Mouse (Mus musculus) CH12.LX (cell line): ENCODE results near the gene Amn1. TPM values are rescaled to one million over a fixed set of nuclear protein-coding genes. Genes with fewer than 3 reads are reported as not detected.
A peak's percentile ranks its signal among the peaks of the same experiment; 100 is the strongest.

ENCODE experiments used
- DNase-seq: peaks from one replicate; pipeline ENCODE4 v3.0.0-alpha.2; 2013; ENCODE audit errors: extremely low read depth
- H3K27ac ChIP-seq: 2 replicates; pipeline ENCODE4 v1.5.1; 2012; ENCODE audit warnings: low read depth, mild to moderate bottlenecking, control low read depth, moderate library complexity; ENCODE audit not compliant: insufficient read depth
- H3K27me3 ChIP-seq: replicated peaks from 2 replicates; pipeline ENCODE3; 2012; ENCODE audit warnings: inconsistent platforms
- H3K36me3 ChIP-seq, 2 experiments: replicated peaks in 1 of 2; 2 replicates each; pipeline versions ENCODE3 to v1.6.1; 2012; ENCODE audit warnings: inconsistent platforms in 1 of 2, low read length in 1 of 2, mild to moderate bottlenecking in 1 of 2, mixed read lengths in 1 of 2, moderate library complexity in 1 of 2; ENCODE audit not compliant: control insufficient read depth in 1 of 2, insufficient read depth in 1 of 2
- H3K4me1 ChIP-seq, 2 experiments: 2 replicates each; pipeline ENCODE4 v1.6.1; 2012; ENCODE audit warnings: inconsistent platforms in 1 of 2, moderate library complexity in 1 of 2; ENCODE audit not compliant: insufficient read depth in 2 of 2, control insufficient read depth in 1 of 2
- H3K4me2 ChIP-seq: 2 replicates; pipeline ENCODE4 v1.6.1; 2012; ENCODE audit warnings: low read depth, mild to moderate bottlenecking, control low read depth; ENCODE audit not compliant: poor library complexity, insufficient read depth, severe bottlenecking
- H3K4me3 ChIP-seq, 3 experiments: fragments of 150-350 bp in 1 of 3; sonication (generic) in 1 of 3; replicated peaks in 1 of 3; 2 replicates each; pipeline versions ENCODE3 to v1.5.1; 2011 to 2012; ENCODE audit warnings: low read depth in 2 of 3, low read length in 2 of 3, mild to moderate bottlenecking in 2 of 3, moderate library complexity in 2 of 3, control low read depth in 1 of 3, improper control_type of control experiment in 1 of 3, inconsistent platforms in 1 of 3, mixed read lengths in 1 of 3; ENCODE audit not compliant: poor library complexity in 1 of 3
- H3K79me2 ChIP-seq: replicated peaks from 2 replicates; pipeline ENCODE4 v1.6.1; 2012; ENCODE audit warnings: mild to moderate bottlenecking, moderate library complexity; ENCODE audit not compliant: control insufficient read depth, poor library complexity, insufficient read depth, severe bottlenecking; ENCODE audit errors: extremely low read depth
- H3K9ac ChIP-seq: 2 replicates; pipeline ENCODE4 v1.6.1; 2012; ENCODE audit warnings: low read depth, mild to moderate bottlenecking, control low read depth, moderate library complexity; ENCODE audit not compliant: insufficient read depth
- H3K9me3 ChIP-seq: replicated peaks from 2 replicates; pipeline ENCODE3; 2012; ENCODE audit warnings: low read length, inconsistent platforms, mixed read lengths
- BHLHE40 ChIP-seq: IDR thresholded peaks from 2 replicates; pipeline ENCODE4 v1.6.1; 2011; ENCODE audit warnings: mild to moderate bottlenecking, low read depth, low read length, improper control_type of control experiment
- CTCF ChIP-seq, 2 experiments: IDR thresholded peaks in 1 of 2; conservative IDR thresholded peaks in 1 of 2; 2 replicates each; pipeline ENCODE4 v1.5.1; 2011 to 2012; ENCODE audit warnings: low read depth in 2 of 2, low read length in 2 of 2, improper control_type of control experiment in 1 of 2, inconsistent platforms in 1 of 2, mild to moderate bottlenecking in 1 of 2, moderate library complexity in 1 of 2
- E2F4 ChIP-seq: IDR thresholded peaks from 2 replicates; pipeline ENCODE4 v1.6.1; 2011; ENCODE audit warnings: low read depth, low read length, improper control_type of control experiment; ENCODE audit not compliant: insufficient replicate concordance
- IRF4 ChIP-seq: IDR thresholded peaks from 2 replicates; pipeline ENCODE4 v1.6.1; 2014; ENCODE audit warnings: low read depth, mild to moderate bottlenecking, inconsistent platforms, low read length, improper control_type of control experiment
- JUND ChIP-seq: conservative IDR thresholded peaks from 2 replicates; pipeline ENCODE4 v1.6.1; 2011; ENCODE audit warnings: low read depth, low read length, improper control_type of control experiment
- MXI1 ChIP-seq: IDR thresholded peaks from 2 replicates; pipeline ENCODE4 v1.6.1; 2011; ENCODE audit warnings: mild to moderate bottlenecking, low read depth, low read length, improper control_type of control experiment
- MYC ChIP-seq: IDR thresholded peaks from 2 replicates; pipeline ENCODE4 v1.6.1; 2011; ENCODE audit warnings: low read depth, mild to moderate bottlenecking, improper control_type of control experiment, low read length
- NELFE ChIP-seq: IDR thresholded peaks from 2 replicates; pipeline ENCODE4 v1.6.1; 2011; ENCODE audit warnings: low read depth, low read length, improper control_type of control experiment
- RAD21 ChIP-seq: IDR thresholded peaks from 2 replicates; pipeline ENCODE4 v1.6.1; 2011; ENCODE audit warnings: low read depth, mild to moderate bottlenecking, low read length, improper control_type of control experiment, moderate library complexity
- SIN3A ChIP-seq: IDR thresholded peaks from 2 replicates; pipeline ENCODE4 v1.6.1; 2012; ENCODE audit warnings: low read length, improper control_type of control experiment, inconsistent platforms
- SMC3 ChIP-seq: IDR thresholded peaks from 2 replicates; pipeline ENCODE4 v1.6.1; 2011; ENCODE audit warnings: low read depth, low read length, improper control_type of control experiment
- TCF12 ChIP-seq: IDR thresholded peaks from 2 replicates; pipeline ENCODE4 v1.6.1; 2014; ENCODE audit warnings: low read depth, mild to moderate bottlenecking, inconsistent platforms, low read length, improper control_type of control experiment
- UBTF ChIP-seq: IDR thresholded peaks from 2 replicates; pipeline ENCODE4 v1.6.1; 2012; ENCODE audit warnings: low read depth, mild to moderate bottlenecking, inconsistent platforms, low read length, improper control_type of control experiment, moderate library complexity
- USF1 ChIP-seq: IDR thresholded peaks from 2 replicates; pipeline ENCODE4 v1.6.1; 2014; ENCODE audit warnings: low read depth, mild to moderate bottlenecking, inconsistent platforms, low read length, improper control_type of control experiment
- ZC3H11A ChIP-seq: IDR thresholded peaks from 2 replicates; pipeline ENCODE4 v1.6.1; 2012; ENCODE audit warnings: low read depth, mild to moderate bottlenecking, inconsistent platforms, low read length, improper control_type of control experiment
- ZKSCAN1 ChIP-seq: IDR thresholded peaks from 2 replicates; pipeline ENCODE4 v1.6.1; 2012; ENCODE audit warnings: low read depth, inconsistent platforms, low read length, improper control_type of control experiment, borderline replicate concordance
- ZNF384 ChIP-seq: IDR thresholded peaks from 2 replicates; pipeline ENCODE4 v1.6.1; 2012; ENCODE audit warnings: low read depth, low read length, improper control_type of control experiment, inconsistent platforms
- dilution Hi-C: fragments of 300-500 bp; cut with MboI; formaldehyde crosslinking; loops from 2 replicates; pipeline ENCODE4 v1.14.3; 2020; ENCODE audit warnings: low sequenced_read_pairs; ENCODE audit not compliant: extremely low pct_unique_long_range_greater_than_20kb, extremely low pct_ligation_motif_present
- in situ Hi-C: fragments of 300-500 bp; cut with MboI; formaldehyde crosslinking; loops from 3 replicates; pipeline ENCODE4 v1.14.3; 2019; ENCODE audit warnings: low sequenced_read_pairs, low pct_ligation_motif_present, low pct_unique_long_range_greater_than_20kb, mixed read lengths
- polyA plus RNA-seq: library from polyadenylated mRNA; unstranded; fragments of >175 nt; gene quantifications from 2 replicates; pipeline ENCODE4 v1.2.1, GENCODE M21; 2012; ENCODE audit warnings: low read depth; ENCODE audit not compliant: insufficient read length
- total RNA-seq, 2 experiments: library from RNA; depleted of rRNA; stranded (reverse); fragments of 300-350 nt in 1 of 2; fragments of >200 nt in 1 of 2; gene quantifications; 2 replicates each; pipeline ENCODE4 v1.2.3; 2012 to 2014

Gene Amn1
- total and polyA plus RNA-seq, 3 experiments, result 3.2 to 8.9 (median 6.3) TPM

- Histone ChIP-seq H3K4me1 (peaks cover 8 to 40% of the 10 kb centered on the region in 2 experiments; a peak in 3 of 4 replicates), H3K9ac (peak overlapping the region; percentile 42; the same call in 1 of the 2 replicates), H3K4me3 (peak overlapping the region; percentile 51 to 96 (median 57)), H3K27me3 (no peaks in the 10 kb centered on the region), H3K36me3 (peaks cover 0 to 8% of the 10 kb centered on the region in 2 experiments), H3K4me2 (0 out of 2 replicates have a peak overlapping the region, but pooled peaks have one; percentile 19), H3K79me2 (peaks cover 17% of the 10 kb centered on the region), H3K27ac (peak overlapping the region; percentile 45), H3K9me3 (no peaks in the 10 kb centered on the region)
- DNase-seq, result no peak
- in situ Hi-C loops, result no loop called here
- dilution Hi-C loops, result no loop called here
- TF ChIP-seq E2F4 (no peak), ZC3H11A (no peak), CTCF (conservative IDR thresholded peaks at IDR 0.05 in 1 of 2, IDR thresholded peaks at IDR 0.05 in 1 of 2; ENCODE audit: low read depth in 2 of 2, low read length in 2 of 2) (no peak), BHLHE40 (no peak), NELFE (no peak)
Observed at GRCm38 (mm10) chr6:149188925-149189257, 379 bp upstream of the Amn1 start.

GRCm38 (mm10) chr6:149187371-149187770, 1.1 kb downstream of the Amn1 start:
- Histone ChIP-seq H3K9ac (peak overlapping the region; percentile 92), H3K4me3 (peak overlapping the region; percentile 46 to 96 (median 74)), H3K27me3 (no peaks in the 10 kb centered on the region)

GRCm38 (mm10) chr6:149184007-149184406, 4.5 kb downstream of the Amn1 start:
- Histone ChIP-seq H3K79me2 (peaks cover 17% of the 10 kb centered on the region), H3K27me3 (no peaks in the 10 kb centered on the region), H3K27ac (no peak overlapping the region), H3K9ac (no peak overlapping the region), H3K4me1 (peaks cover 8 to 25% of the 10 kb centered on the region in 2 experiments; a peak in 3 of 4 replicates), H3K9me3 (no peaks in the 10 kb centered on the region), H3K4me3 (no peak overlapping the region), H3K4me2 (no peak overlapping the region), H3K36me3 (peaks cover 9 to 39% of the 10 kb centered on the region in 2 experiments)
- no peak for DNase-seq
- dilution Hi-C loops, result no loop called here
- in situ Hi-C loops, result no loop called here
- TF ChIP-seq MYC, result no peak

More at GRCm38 (mm10) chr6:149187371-149187770, 1.1 kb downstream of the Amn1 start:
- peak overlapping the region; percentile 68 for H3K4me2 ChIP-seq
- TF ChIP-seq TCF12 (no peak), USF1 (no peak), ZC3H11A (no peak), SMC3 (no peak), UBTF (no peak), SIN3A (no peak), MYC (no peak), ZKSCAN1 (no peak), ZNF384 (no peak), JUND (no peak), RAD21 (no peak), E2F4 (no peak), IRF4 (no peak), MXI1 (no peak)
- TF ChIP-seq, all 38 proteins: peak for 0
- peaks cover 8 to 30% of the 10 kb centered on the region in 2 experiments; a peak in 3 of 4 replicates for H3K4me1 ChIP-seq
- H3K79me2 ChIP-seq, result peaks cover 17% of the 10 kb centered on the region
- H3K36me3 ChIP-seq, result peaks cover 0 to 15% of the 10 kb centered on the region in 2 experiments
- H3K9me3 ChIP-seq, result no peaks in the 10 kb centered on the region
- DNase-seq, result no peak
- dilution Hi-C loops (no loop called here), in situ Hi-C loops (no loop called here)
- no peak overlapping the region for H3K27ac ChIP-seq
